Mouse (Mus musculus) lung, postnatal 0 days (tissue): ENCODE data around the gene Cast.

ENCODE experiments used
- CTCF ChIP-seq: IDR thresholded peaks from 2 replicates; pipeline ENCODE4 v1.5.1; 2016; ENCODE audit warnings: antibody characterized with exemption, mild to moderate bottlenecking
- EP300 ChIP-seq: IDR thresholded peaks from 2 replicates; pipeline ENCODE4 v1.6.1; 2016; ENCODE audit warnings: antibody characterized with exemption, mild to moderate bottlenecking, control low read depth

GRCm38 (mm10) chr13:74834543-74834942 lies 25.9 kb upstream of the Cast start:
- TF ChIP-seq CTCF (no peak), EP300 (no peak)
